Mouse (Mus musculus): ENCODE measurements around the gene Dennd1a.

GRCm38 (mm10) chr2:38074495-38074894 lies 212.7 kb downstream of the Dennd1a start:
- TF ChIP-seq CTCF (IDR thresholded peaks at IDR 0.05; ENCODE audit: low read depth) (no peak), EP300 (IDR thresholded peaks at IDR 0.05; ENCODE audit: low read depth) (no peak)

Data from liver, postnatal 0 days (tissue).